Mouse (Mus musculus) cortical plate, adult 2 months (tissue): Measurements from ENCODE around the gene Plekha3.

Experiments
- CTCF ChIP-seq: fragments of 200-500 bp; IDR thresholded peaks from 2 replicates; pipeline ENCODE4 v1.5.1; 2011; ENCODE audit warnings: mild to moderate bottlenecking, control low read depth, low read length; ENCODE audit not compliant: insufficient read depth; ENCODE audit errors: extremely low read depth
- POLR2A ChIP-seq: fragments of 200-500 bp; IDR thresholded peaks from 2 replicates; pipeline ENCODE4 v1.6.1; 2011; ENCODE audit warnings: mild to moderate bottlenecking, low read length, control low read depth; ENCODE audit not compliant: insufficient read depth; ENCODE audit errors: extremely low read depth

DNA sequence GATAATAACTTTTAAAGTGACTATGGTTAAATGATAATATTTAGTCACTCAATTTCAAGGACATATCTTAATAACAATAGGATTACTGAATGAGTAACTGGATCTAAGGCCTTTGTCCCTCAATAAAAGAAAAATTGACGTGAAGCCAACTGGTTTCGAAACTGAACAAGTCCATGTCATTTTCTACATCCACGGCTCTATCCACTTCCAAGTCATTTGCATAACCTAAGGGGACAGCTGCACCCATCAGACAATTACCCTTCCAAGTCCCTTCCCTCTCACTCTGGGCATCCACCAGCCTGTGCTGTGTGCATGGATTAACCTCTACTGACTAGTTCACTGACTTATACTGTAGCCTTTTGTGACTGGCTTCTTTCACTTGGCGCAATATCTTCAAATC, 43.5 kb upstream of the Plekha3 start:
- TF ChIP-seq CTCF (no peak), POLR2A (no peak)
